Mouse (Mus musculus): ENCODE results near the gene Flot2.

Flot2 gene

GRCm38 (mm10) chr11:78059833-78060757, 22.4 kb downstream of the Flot2 start:
- peak; percentile 28 for DNase-seq (ENCODE audit: extremely low spot score, low spot score)

- no peak for DNase-seq (ENCODE audit: extremely low spot score, low spot score)
Measured at GRCm38 (mm10) chr11:78062563-78062962, 24.8 kb downstream of the Flot2 start.

GRCm38 (mm10) chr11:78065906-78066305, 28.2 kb downstream of the Flot2 start:
- no peak for DNase-seq (ENCODE audit: extremely low spot score, low spot score)

- DNase-seq (ENCODE audit: extremely low spot score, low spot score) = no peak
Measured at GRCm38 (mm10) chr11:78066641-78067040, 28.9 kb downstream of the Flot2 start.

GRCm38 (mm10) chr11:78067566-78067965, 29.8 kb downstream of the Flot2 start:
- no peak for DNase-seq (ENCODE audit: extremely low spot score, low spot score)

GRCm38 (mm10) chr11:78069130-78069529, 31.4 kb downstream of the Flot2 start:
- no peak for DNase-seq (ENCODE audit: extremely low spot score, low spot score)

GRCm38 (mm10) chr11:78069646-78070045, 31.9 kb downstream of the Flot2 start:
- DNase-seq (ENCODE audit: extremely low spot score, low spot score) = no peak

- DNase-seq (ENCODE audit: extremely low spot score, low spot score) = no peak
Measured at GRCm38 (mm10) chr11:78071938-78072337, 34.2 kb downstream of the Flot2 start.

GRCm38 (mm10) chr11:78072425-78073130, 34.8 kb downstream of the Flot2 start:
- no peak for DNase-seq (ENCODE audit: extremely low spot score, low spot score)

- no peak for DNase-seq (ENCODE audit: extremely low spot score, low spot score)
Measured at GRCm38 (mm10) chr11:78073577-78074276, 36.0 kb downstream of the Flot2 start.

- no peak for DNase-seq (ENCODE audit: extremely low spot score, low spot score)
Measured at GRCm38 (mm10) chr11:78074277-78074652, 36.5 kb downstream of the Flot2 start.

- DNase-seq (ENCODE audit: extremely low spot score, low spot score) = no peak
Measured at GRCm38 (mm10) chr11:78074666-78075065, 36.9 kb downstream of the Flot2 start.

GRCm38 (mm10) chr11:78079961-78080921, 42.5 kb downstream of the Flot2 start, which contains the start of gene Eral1:
Gene Eral1 (minus strand): TSS chr11:78080383.
- DNase-seq (ENCODE audit: extremely low spot score, low spot score) = peak; percentile 81

- no peak for DNase-seq (ENCODE audit: extremely low spot score, low spot score)
Measured at GRCm38 (mm10) chr11:78083595-78083994, 45.9 kb downstream of the Flot2 start.

- DNase-seq (ENCODE audit: extremely low spot score, low spot score) = no peak
Measured at GRCm38 (mm10) chr11:78086925-78087479, 49.3 kb downstream of the Flot2 start.

GRCm38 (mm10) chr11:78087756-78088281, 50.1 kb downstream of the Flot2 start:
- DNase-seq (ENCODE audit: extremely low spot score, low spot score) = no peak

GRCm38 (mm10) chr11:78094137-78094503, 56.4 kb downstream of the Flot2 start:
- no peak for DNase-seq (ENCODE audit: extremely low spot score, low spot score)

GRCm38 (mm10) chr11:78094504-78095143, 56.9 kb downstream of the Flot2 start, which contains the start of gene Fam222b:
Gene Fam222b (plus strand): TSS chr11:78094660.
- peak; percentile 93 for DNase-seq (ENCODE audit: extremely low spot score, low spot score)

GRCm38 (mm10) chr11:78095144-78095516, 57.4 kb downstream of the Flot2 start:
- no peak for DNase-seq (ENCODE audit: extremely low spot score, low spot score)

- no peak for DNase-seq (ENCODE audit: extremely low spot score, low spot score)
Measured at GRCm38 (mm10) chr11:78097077-78097476, 59.3 kb downstream of the Flot2 start.

All from neural tube, embryonic 10.5 days (tissue).